Mouse (Mus musculus): Measurements from ENCODE around the gene Acmsd.
"Not testable (repeated sequence)": the region's sequence is repeated elsewhere in the genome, so short reads cannot be mapped to it uniquely, and the experiment has no call there.

The Acmsd gene

GRCm38 (mm10) chr1:127729096-127729495 is at the start of gene Acmsd:
Gene Acmsd (plus strand): TSS chr1:127729413.
- no peak for DNase-seq (ENCODE audit: low read depth in 2 of 2, low spot score in 2 of 2)

GRCm38 (mm10) chr1:127679498-127680133 is 49.6 kb upstream of the Acmsd start, which contains the start of gene Tmem163:
Gene Tmem163 (minus strand): TSS chr1:127679548.
- DNase-seq (ENCODE audit: low read depth in 2 of 2, low spot score in 2 of 2): peak; percentile 34 to 53

GRCm38 (mm10) chr1:127696533-127696932 is 32.7 kb upstream of the Acmsd start:
- DNase-seq (ENCODE audit: low read depth in 2 of 2, low spot score in 2 of 2): no peak

- DNase-seq (ENCODE audit: low read depth in 2 of 2, low spot score in 2 of 2): no peak
Observed at GRCm38 (mm10) chr1:127702187-127702586, 27.0 kb upstream of the Acmsd start.

- no peak for DNase-seq (ENCODE audit: low read depth in 2 of 2, low spot score in 2 of 2)
Observed at GRCm38 (mm10) chr1:127706269-127706668, 22.9 kb upstream of the Acmsd start.

DNA sequence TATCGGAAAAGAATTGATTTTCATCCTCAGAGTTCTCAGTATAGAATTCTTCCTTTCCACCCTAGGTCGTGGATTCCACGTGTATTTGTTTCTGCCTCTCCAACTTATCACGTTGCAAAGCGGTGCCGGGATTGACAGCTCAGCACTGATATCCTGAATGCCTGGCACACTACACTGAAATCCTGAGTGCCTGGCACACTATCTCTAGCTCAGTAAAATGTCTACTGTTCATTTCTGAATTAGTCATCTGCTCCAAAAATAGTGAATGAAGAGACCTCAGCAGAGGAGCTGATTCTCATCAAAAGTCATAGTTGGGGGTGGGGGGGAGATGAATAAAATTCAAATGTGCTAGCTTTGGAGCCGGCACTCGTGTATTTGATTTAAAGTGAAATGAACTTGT is 12.8 kb upstream of the Acmsd start:
- DNase-seq (ENCODE audit: low read depth in 2 of 2, low spot score in 2 of 2): no peak

- no peak for DNase-seq (ENCODE audit: low read depth in 2 of 2, low spot score in 2 of 2)
Observed at GRCm38 (mm10) chr1:127718290-127718689, 10.9 kb upstream of the Acmsd start.

DNA sequence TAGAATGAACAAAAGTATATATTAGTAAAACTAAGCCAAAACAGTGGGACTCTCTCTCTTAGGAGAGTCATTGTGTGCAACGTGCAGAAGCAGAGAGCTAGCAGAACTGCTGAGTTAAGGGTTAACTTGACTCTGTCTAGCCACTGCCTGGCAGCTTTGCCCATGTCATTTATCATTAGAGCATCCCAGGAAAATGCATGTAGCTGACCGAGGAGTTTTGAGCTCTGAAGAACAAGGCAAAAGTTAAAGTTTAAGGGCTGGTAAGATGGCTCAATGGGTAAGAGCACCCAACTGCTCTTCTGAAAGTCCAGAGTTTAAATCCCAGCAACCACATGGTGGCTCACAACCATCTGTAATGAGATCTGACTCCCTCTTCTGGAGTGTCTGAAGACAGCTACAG is 5.6 kb upstream of the Acmsd start:
- DNase-seq (ENCODE audit: low read depth in 2 of 2, low spot score in 2 of 2): no peak

- DNase-seq (ENCODE audit: low read depth in 2 of 2, low spot score in 2 of 2): no peak
Observed at GRCm38 (mm10) chr1:127731086-127731485, 1.9 kb downstream of the Acmsd start.

DNA sequence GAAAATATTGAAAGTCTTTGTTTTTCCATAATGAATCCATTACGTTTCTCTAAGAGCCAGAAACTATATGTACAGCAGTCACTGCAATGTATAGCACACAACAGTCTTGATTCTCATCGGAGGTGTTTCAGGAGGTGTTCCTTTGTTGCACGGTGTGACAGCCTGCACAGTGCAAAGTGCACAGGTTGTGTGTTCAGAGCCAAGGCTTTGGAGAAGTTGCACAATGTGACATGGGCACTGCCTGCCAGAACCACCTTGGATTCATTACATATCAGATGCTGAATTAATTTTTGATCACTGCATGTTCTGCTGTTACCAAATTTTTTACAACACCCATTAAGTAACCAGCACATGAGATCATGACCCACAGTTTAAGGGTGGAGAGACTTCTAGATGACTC is 3.2 kb downstream of the Acmsd start:
- no peak for DNase-seq (ENCODE audit: low read depth in 2 of 2, low spot score in 2 of 2)

DNA sequence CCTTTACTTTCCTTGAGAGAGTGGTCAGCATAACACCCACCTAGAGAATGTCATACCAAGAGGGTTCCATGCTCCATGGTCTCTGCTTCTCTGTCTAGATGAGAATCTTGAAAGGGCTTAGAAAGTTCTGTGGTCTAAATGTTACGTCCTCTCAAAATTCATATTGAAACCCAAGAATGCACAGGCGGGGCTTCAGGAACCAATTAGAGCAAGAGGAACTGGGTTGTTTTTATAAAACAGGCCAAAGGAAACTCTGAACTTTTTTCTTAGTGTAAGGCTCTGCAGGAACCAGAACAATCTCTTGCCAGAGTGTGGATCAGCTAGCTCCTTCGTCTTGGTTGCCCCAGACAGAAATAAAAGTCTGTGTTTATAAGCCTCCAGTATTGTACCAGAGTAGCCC is 3.6 kb downstream of the Acmsd start:
- DNase-seq (ENCODE audit: low read depth in 2 of 2, low spot score in 2 of 2): no peak

DNA sequence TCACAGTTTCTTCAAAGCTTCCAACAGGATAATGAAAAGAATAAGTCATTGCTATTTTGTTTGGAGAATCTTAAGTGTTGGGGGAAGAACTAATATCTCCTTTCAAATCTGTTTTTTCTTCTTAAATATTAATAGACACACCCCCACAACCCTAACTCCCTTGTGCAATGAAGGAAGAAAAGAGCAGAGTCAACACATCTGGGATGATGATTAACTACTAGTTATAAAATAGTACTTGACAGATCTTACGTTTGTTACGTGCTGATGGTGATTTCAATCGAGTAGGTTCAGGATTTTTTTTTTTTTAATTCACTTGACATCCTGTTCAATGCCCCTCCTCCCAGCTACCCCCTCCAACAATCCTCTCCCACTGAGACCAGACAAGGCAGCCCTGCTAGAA is 6.1 kb downstream of the Acmsd start:
- DNase-seq (ENCODE audit: low read depth in 2 of 2, low spot score in 2 of 2): no peak

GRCm38 (mm10) chr1:127750401-127751102 is 21.3 kb downstream of the Acmsd start:
- DNase-seq (ENCODE audit: low read depth in 2 of 2, low spot score in 2 of 2): no peak

- DNase-seq (ENCODE audit: low read depth in 2 of 2, low spot score in 2 of 2): no peak
Observed at GRCm38 (mm10) chr1:127755806-127756205, 26.6 kb downstream of the Acmsd start.

- no peak for DNase-seq (ENCODE audit: low read depth in 2 of 2, low spot score in 2 of 2)
Observed at GRCm38 (mm10) chr1:127756331-127757163, 27.3 kb downstream of the Acmsd start.

- DNase-seq (ENCODE audit: low read depth in 2 of 2, low spot score in 2 of 2): not testable (repeated sequence)
Observed at GRCm38 (mm10) chr1:127757164-127757545, 27.9 kb downstream of the Acmsd start.

DNA sequence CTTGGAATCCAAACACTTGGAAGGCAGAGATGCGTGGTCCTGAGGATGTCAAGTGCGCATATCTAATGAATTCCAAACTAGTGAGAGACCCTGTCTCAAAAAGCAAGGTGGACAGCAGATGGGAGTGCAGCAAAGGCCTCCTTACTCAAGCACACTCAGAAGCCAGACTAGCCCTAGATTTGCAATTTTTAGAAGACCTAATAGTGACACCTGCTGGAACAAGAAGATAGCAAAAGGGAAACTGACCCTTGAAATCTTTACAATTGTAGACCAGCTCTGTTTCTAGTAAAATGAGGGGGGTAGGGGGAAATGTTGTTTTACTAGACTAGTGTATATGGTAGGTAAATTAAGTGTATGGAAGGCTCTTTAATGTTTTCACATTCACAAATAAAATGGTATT is 36.3 kb downstream of the Acmsd start:
- DNase-seq (ENCODE audit: low read depth in 2 of 2, low spot score in 2 of 2): no peak

- no peak for DNase-seq (ENCODE audit: low read depth in 2 of 2, low spot score in 2 of 2)
Observed at GRCm38 (mm10) chr1:127766741-127767140, 37.5 kb downstream of the Acmsd start.

DNA sequence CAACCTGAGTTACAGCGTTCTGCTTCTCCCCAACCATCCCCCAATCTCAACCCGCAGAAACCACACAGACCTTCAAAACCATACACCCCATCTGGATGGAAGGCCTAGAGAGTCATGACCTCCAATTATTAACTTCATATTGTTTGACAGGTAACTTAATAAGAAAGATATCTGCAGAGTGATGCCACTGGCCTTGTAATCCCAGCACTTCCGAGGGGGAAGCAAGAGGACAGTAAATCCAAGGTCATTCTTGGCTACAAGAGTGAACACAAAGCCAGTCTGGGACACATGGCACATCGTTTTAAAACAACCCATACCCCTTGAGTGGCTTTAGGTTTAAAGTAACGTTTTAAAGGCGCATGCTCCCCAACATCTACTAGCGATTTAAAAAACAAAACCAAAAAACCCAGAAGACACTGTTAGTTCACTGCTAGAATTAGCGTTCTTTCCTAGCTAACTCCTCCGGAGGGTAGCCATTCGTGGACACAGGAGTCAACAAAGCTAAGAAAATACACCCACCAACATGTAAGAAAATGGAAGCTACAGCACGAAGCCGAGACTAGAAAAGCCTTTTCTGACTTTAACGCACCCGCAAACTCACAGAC is 44.1 kb downstream of the Acmsd start:
- DNase-seq (ENCODE audit: low read depth in 2 of 2, low spot score in 2 of 2): no peak

DNA sequence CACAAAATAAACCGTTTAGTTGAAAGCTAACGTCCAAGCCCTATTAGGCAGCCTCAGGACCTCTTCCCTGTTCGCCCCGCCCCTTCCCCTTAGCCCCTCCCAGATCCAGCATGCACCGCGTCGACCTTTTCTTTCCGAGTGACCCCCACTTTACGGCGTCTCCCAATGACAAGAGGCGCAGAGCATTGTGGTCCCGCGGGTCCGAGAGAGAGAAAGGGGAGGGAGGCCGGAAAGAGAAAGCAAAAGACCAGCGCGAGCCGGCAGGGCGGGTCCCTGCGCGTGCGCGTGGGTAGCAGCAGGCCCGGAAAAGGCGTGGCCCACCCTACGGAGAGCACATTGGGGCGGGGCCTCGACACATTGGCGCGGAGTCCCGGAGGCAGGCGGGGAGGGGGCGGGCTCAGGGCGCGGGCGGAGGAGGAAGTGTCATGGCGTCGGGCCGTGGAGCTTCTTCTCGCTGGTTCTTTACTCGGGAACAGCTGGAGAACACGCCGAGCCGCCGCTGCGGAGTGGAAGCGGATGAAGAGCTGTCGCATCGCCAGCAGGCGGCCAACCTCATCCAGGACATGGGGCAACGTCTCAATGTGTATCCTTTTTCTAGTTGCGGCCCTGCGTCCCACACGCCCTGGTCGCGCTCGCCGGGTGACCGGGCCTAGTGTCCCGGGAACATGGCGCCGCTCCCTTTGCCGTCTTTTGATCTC is 44.7 kb downstream of the Acmsd start, which contains the start of gene Ccnt2:
TSS of gene Ccnt2 (plus strand) at position 362 of the 698 bp plus-strand sequence.
- peak; percentile 98 for DNase-seq (ENCODE audit: low read depth in 2 of 2, low spot score in 2 of 2)

DNA sequence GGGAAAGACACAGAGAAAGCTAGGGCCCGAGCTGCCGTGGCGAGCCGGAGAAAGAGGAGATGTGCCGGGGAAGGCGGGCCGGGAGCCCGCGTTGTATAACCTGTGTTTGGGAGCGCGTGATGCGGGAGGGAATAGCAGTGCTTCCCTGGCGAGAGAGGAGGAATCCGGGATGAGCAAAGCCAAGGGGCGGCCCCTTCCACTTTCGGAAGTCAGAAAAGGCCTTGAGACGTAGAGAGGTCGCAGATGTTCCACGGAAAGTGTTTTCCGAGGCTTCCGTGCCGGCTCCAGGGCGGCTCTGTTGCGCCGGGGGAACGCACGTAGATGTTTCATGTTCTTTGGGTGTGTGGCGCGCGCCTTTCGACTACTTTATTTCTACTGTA is 45.3 kb downstream of the Acmsd start:
- no peak for DNase-seq (ENCODE audit: low read depth in 2 of 2, low spot score in 2 of 2)
